Mouse (Mus musculus) lung, postnatal 0 days (tissue): ENCODE data around the gene Ogn.
A peak's percentile ranks its signal among the peaks of the same experiment; 100 is the strongest.

ENCODE experiments used
- CTCF ChIP-seq: IDR thresholded peaks from 2 replicates; pipeline ENCODE4 v1.5.1; 2016; ENCODE audit warnings: antibody characterized with exemption, mild to moderate bottlenecking
- EP300 ChIP-seq: IDR thresholded peaks from 2 replicates; pipeline ENCODE4 v1.6.1; 2016; ENCODE audit warnings: antibody characterized with exemption, mild to moderate bottlenecking, control low read depth

DNA sequence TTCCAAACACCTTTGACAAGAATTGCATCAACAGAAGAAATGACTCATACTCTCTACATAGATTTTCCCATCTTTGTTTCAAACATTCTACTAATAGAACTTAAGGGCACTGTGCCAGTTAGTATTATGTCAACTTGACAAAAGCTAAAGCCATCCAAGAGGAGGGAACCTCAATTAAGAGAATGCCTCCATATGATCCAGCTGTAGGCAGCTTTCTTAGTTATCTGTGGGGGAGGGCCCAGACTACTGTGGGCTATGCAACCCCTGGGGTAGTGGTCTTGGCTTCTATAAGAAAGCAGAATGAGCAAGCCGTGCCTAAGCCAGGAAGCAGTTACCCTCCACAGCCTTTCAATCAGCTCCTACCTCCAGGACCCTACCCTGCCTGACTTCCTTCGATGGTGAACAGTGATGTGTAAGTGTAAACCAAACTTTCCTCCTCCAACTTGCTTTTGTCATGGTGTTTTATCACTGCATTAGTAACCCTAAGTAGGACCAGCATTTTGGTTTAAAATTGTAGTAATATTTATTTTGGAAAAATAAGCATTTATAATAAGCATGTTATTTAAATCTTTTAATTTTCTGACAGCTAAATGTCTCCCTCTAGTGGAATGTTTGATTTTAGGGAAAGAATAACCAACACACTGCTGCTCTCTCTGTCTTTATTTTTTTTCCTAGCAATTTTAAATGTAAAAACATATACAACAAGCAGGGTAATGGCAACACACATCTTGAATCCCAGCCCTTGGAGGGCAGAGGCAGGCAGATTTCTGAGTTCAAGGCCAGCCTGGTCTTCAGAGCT is 37.1 kb downstream of the Ogn start:
- TF ChIP-seq CTCF = peak; percentile 64
- TF ChIP-seq EP300 = peak; percentile 73
